Mouse (Mus musculus): ENCODE data around the gene Clec10a.

Gene Clec10a

GRCm38 (mm10) chr11:70211972-70212371, 56.0 kb downstream of the Clec10a start:
- in situ Hi-C loops (cut with MboI; ENCODE audit: low pct_unique_long_range_greater_than_20kb in 1 of 2, low sequenced_read_pairs in 2 of 2, unreplicated experiment in 1 of 2) = no loop called here

- in situ Hi-C loops (cut with MboI; ENCODE audit: low pct_unique_long_range_greater_than_20kb in 1 of 2, low sequenced_read_pairs in 2 of 2, unreplicated experiment in 1 of 2) = no loop called here
These were observed 56.4 kb downstream of the Clec10a start, which contains the start of gene Slc16a11 for GRCm38 (mm10) chr11:70212423-70212822. Gene Slc16a11, plus strand, starts transcription at chr11:70212752.

GRCm38 (mm10) chr11:70212896-70213295, 56.9 kb downstream of the Clec10a start:
- in situ Hi-C loops (cut with MboI; ENCODE audit: low pct_unique_long_range_greater_than_20kb in 1 of 2, low sequenced_read_pairs in 2 of 2, unreplicated experiment in 1 of 2) = no loop called here

GRCm38 (mm10) chr11:70213736-70214135, 57.7 kb downstream of the Clec10a start:
- in situ Hi-C loops (cut with MboI; ENCODE audit: low pct_unique_long_range_greater_than_20kb in 1 of 2, low sequenced_read_pairs in 2 of 2, unreplicated experiment in 1 of 2) = no loop called here

DNA sequence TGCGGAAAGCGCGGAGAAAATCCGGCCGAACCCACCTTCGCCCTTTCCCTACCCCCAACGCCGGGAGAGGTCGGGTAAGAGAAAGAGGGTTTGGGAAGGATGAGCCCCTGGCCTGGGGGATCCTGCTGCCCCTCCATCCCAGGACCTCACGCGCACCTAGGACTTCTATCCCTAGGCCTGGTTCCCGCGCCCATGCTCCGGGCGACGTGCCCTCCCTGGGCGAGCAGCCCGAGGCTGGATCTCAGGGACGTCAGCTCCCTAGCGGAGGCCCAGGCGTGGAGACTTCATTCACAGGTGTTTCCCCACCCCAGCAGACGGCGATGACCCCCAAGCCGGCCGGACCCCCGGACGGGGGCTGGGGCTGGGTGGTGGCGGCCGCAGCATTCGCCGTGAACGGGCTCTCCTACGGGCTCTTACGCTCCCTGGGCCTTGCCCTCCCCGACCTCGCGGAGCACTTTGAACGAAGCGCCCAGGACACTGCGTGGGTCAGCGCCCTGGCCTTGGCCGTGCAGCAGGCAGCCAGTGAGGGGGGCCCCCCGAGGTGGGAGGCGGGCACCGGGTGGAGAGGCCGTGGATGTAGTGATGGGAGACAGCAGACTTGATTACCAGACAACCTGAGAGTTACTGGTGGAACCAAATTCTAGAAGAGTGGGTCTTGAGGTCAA, 58.3 kb downstream of the Clec10a start:
- in situ Hi-C loops (cut with MboI; ENCODE audit: low pct_unique_long_range_greater_than_20kb in 1 of 2, low sequenced_read_pairs in 2 of 2, unreplicated experiment in 1 of 2) = no loop called here

- in situ Hi-C loops (cut with MboI; ENCODE audit: low pct_unique_long_range_greater_than_20kb in 1 of 2, low sequenced_read_pairs in 2 of 2, unreplicated experiment in 1 of 2) = no loop called here
These were observed 58.8 kb downstream of the Clec10a start for GRCm38 (mm10) chr11:70214856-70215209.

- in situ Hi-C loops (cut with MboI; ENCODE audit: low pct_unique_long_range_greater_than_20kb in 1 of 2, low sequenced_read_pairs in 2 of 2, unreplicated experiment in 1 of 2) = no loop called here
These were observed 59.3 kb downstream of the Clec10a start for GRCm38 (mm10) chr11:70215301-70215700.

- in situ Hi-C loops (cut with MboI; ENCODE audit: low pct_unique_long_range_greater_than_20kb in 1 of 2, low sequenced_read_pairs in 2 of 2, unreplicated experiment in 1 of 2) = no loop called here
These were observed 60.1 kb downstream of the Clec10a start for GRCm38 (mm10) chr11:70216103-70216502.

DNA sequence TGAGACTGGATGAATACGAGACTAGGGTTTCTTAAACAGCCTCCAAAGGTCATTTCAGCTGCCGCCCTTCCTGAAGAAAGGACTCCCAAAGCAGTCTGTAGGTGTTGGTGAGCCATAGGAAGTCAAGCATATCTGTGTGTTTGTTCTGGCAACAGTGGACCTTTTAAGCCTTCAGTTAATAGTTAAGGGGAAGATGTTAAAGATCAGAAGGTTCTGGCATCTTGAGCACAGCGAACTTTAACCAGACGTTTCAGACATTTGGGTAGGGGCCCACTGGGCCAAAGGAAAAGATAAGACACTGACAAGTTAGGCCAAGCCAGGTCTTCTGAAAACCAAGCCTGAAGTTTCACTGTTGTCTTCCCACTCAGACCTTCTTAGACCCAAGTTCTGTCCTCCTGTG, 62.0 kb downstream of the Clec10a start:
- in situ Hi-C loops (cut with MboI; ENCODE audit: low pct_unique_long_range_greater_than_20kb in 1 of 2, low sequenced_read_pairs in 2 of 2, unreplicated experiment in 1 of 2) = no loop called here

DNA sequence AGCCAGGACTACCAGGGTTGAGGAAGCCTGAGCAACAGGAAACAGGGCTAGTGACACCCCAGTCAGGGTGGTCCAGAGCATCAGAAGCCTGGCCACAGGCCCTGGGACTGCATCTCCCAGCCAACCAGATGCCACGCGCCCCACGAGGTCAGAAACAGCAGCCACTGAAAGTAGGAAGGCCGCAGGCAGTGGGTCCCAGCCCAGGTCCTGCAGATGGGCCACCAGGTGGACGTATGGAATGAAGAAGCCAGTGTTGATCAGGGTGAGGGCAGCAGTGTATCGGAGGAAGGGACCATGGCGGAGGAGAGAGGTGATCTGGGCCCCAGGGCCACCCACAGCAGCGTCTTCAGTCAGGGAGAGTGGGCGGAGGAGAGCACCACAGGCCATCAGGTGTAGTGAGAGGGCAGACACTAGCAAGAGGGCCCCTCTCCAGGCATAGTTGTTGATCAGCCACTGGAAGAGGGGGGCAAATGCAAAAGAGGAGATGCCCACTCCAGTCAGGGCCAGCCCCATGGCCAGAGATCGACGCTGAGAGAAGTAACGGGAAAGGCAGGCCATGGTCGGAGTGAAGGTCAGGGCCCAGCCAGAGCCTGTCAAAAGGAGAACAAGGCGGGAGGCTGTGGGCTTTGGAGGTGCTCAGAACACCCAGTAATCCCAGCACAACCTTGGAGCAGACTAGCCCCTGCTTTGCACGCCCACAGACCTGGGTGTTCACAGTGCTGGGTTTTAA, 62.9 kb downstream of the Clec10a start:
- in situ Hi-C loops (cut with MboI; ENCODE audit: low pct_unique_long_range_greater_than_20kb in 1 of 2, low sequenced_read_pairs in 2 of 2, unreplicated experiment in 1 of 2) = no loop called here

GRCm38 (mm10) chr11:70219873-70220272, 63.9 kb downstream of the Clec10a start:
- in situ Hi-C loops (cut with MboI; ENCODE audit: low pct_unique_long_range_greater_than_20kb in 1 of 2, low sequenced_read_pairs in 2 of 2, unreplicated experiment in 1 of 2) = no loop called here

- in situ Hi-C loops (cut with MboI; ENCODE audit: low pct_unique_long_range_greater_than_20kb in 1 of 2, low sequenced_read_pairs in 2 of 2, unreplicated experiment in 1 of 2) = no loop called here
These were observed 64.3 kb downstream of the Clec10a start for GRCm38 (mm10) chr11:70220323-70220722.
